Mouse (Mus musculus): ENCODE measurements around the gene 4933402D24Rik. TPM values are rescaled to one million over a fixed set of nuclear protein-coding genes. Genes with fewer than 3 reads are reported as not detected.

The 4933402D24Rik gene
- polyA plus RNA-seq, 1 experiment from 2014 or later: not detected

DNA sequence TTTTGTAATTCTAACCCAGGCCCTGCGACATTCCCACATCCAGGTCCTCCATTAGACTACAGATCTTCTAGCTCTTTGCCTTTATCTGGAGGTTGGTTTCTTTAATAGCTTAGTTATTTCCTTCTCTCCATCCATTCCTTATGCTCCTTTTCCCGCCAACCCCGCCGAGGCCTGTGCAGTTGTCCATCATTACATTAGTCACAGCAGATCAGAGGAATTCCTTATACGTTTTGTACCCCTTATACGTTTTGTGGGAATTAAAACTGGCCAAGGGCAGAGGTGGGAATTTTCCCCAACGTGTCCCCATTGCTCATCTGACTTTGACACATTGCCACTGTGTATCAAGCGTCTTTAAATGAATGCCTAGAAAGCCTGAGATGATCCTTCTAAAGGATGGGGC lies 39.3 kb downstream of the 4933402D24Rik start:
- Histone ChIP-seq H3K4me2 (replicated peaks; ENCODE audit: low read depth, low read length) (peak overlapping the region; percentile 65), H3K4me3 (ENCODE audit: low read depth, low read length) (peak overlapping the region; percentile 61), H3K27ac (ENCODE audit: low read length) (no peak overlapping the region), H3K4me1 (ENCODE audit: insufficient read depth, low read depth, low read length) (peaks cover 3% of the 10 kb centered on the region; the same call in 1 of the 2 replicates), H3K27me3 (replicated peaks; ENCODE audit: insufficient read depth, low read length) (no peaks in the 10 kb centered on the region), H3K36me3 (ENCODE audit: insufficient read depth, low read length) (no peaks in the 10 kb centered on the region), H3K9me3 (ENCODE audit: low read length) (no peaks in the 10 kb centered on the region), H3K9ac (replicated peaks; ENCODE audit: low read depth) (no peak overlapping the region)
- ATAC-seq: no peak
- TF ChIP-seq EP300 (IDR thresholded peaks at IDR 0.05): no peak
- no peak for TF ChIP-seq CTCF (IDR thresholded peaks at IDR 0.05)
- WGBS: 48% methylated on average over 8 of the region's 8 CpGs
- no peak for DNase-seq (ENCODE audit: low spot score)

- 77% methylated on average over 7 of the region's 7 CpGs for WGBS
- Histone ChIP-seq H3K27me3 (replicated peaks; ENCODE audit: insufficient read depth, low read length) (no peaks in the 10 kb centered on the region), H3K36me3 (ENCODE audit: insufficient read depth, low read length) (no peaks in the 10 kb centered on the region), H3K9me3 (ENCODE audit: low read length) (no peaks in the 10 kb centered on the region), H3K4me2 (replicated peaks; ENCODE audit: low read depth, low read length) (no peak overlapping the region), H3K4me1 (ENCODE audit: insufficient read depth, low read depth, low read length) (no peaks in the 10 kb centered on the region), H3K9ac (replicated peaks; ENCODE audit: low read depth) (no peak overlapping the region), H3K27ac (ENCODE audit: low read length) (no peak overlapping the region), H3K4me3 (ENCODE audit: low read depth, low read length) (no peak overlapping the region)
- ATAC-seq: no peak
- DNase-seq (ENCODE audit: low spot score): no peak
- TF ChIP-seq EP300 (IDR thresholded peaks at IDR 0.05) (no peak), CTCF (IDR thresholded peaks at IDR 0.05) (no peak)
Observed at GRCm38 (mm10) chr1:63720161-63720560, 48.9 kb downstream of the 4933402D24Rik start.

- no peak overlapping the region for H3K9ac ChIP-seq (replicated peaks; ENCODE audit: low read depth)
- no peak overlapping the region for H3K4me2 ChIP-seq (replicated peaks; ENCODE audit: low read depth, low read length)
- H3K4me3 ChIP-seq (ENCODE audit: low read depth, low read length): no peak overlapping the region
- DNase-seq (ENCODE audit: low spot score) (no peak), ATAC-seq (no peak)
- H3K27ac ChIP-seq (ENCODE audit: low read length): no peak overlapping the region
- no peaks in the 10 kb centered on the region for H3K4me1 ChIP-seq (ENCODE audit: insufficient read depth, low read depth, low read length)
- no peaks in the 10 kb centered on the region for H3K36me3 ChIP-seq (ENCODE audit: insufficient read depth, low read length)
- H3K27me3 ChIP-seq (replicated peaks; ENCODE audit: insufficient read depth, low read length): no peaks in the 10 kb centered on the region
- WGBS: 67% methylated on average over 3 of the region's 3 CpGs
- no peaks in the 10 kb centered on the region for H3K9me3 ChIP-seq (ENCODE audit: low read length)
- TF ChIP-seq CTCF (IDR thresholded peaks at IDR 0.05): no peak
- TF ChIP-seq EP300 (IDR thresholded peaks at IDR 0.05): no peak
Observed at GRCm38 (mm10) chr1:63708876-63709275, 60.2 kb downstream of the 4933402D24Rik start.

DNA sequence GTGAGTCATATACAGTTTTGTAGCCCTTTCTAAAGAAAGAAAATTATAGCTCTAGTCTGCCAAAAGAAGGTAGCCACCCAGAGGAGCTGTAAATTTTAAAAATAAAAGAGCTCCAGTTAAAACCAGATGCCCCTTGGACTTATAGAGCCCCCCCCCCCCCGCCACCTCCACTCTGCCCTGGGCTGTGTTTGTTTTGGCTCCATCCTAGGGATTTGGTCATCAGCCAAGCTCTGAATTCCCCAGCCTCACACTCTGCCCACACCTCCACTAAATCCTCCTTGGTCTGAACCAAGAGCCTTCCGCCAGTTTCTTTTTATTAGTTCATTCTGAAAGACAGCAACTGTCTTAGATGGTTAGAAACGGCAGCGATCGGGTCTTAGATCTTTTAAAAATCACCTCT lies 63.3 kb downstream of the 4933402D24Rik start:
- WGBS: 39% methylated on average over 5 of the region's 5 CpGs
- ATAC-seq: no peak
- DNase-seq (ENCODE audit: low spot score): peak; percentile 11

More for the DNA sequence above, 63.3 kb downstream of the 4933402D24Rik start:
- no peak overlapping the region for H3K4me3 ChIP-seq (ENCODE audit: low read depth, low read length)
- H3K9me3 ChIP-seq (ENCODE audit: low read length): no peaks in the 10 kb centered on the region
- H3K9ac ChIP-seq (replicated peaks; ENCODE audit: low read depth): no peak overlapping the region
- H3K27ac ChIP-seq (ENCODE audit: low read length): no peak overlapping the region
- no peak overlapping the region for H3K4me2 ChIP-seq (replicated peaks; ENCODE audit: low read depth, low read length)
- TF ChIP-seq CTCF (IDR thresholded peaks at IDR 0.05): no peak
- no peak for TF ChIP-seq EP300 (IDR thresholded peaks at IDR 0.05)
- no peaks in the 10 kb centered on the region for H3K36me3 ChIP-seq (ENCODE audit: insufficient read depth, low read length)
- H3K27me3 ChIP-seq (replicated peaks; ENCODE audit: insufficient read depth, low read length): no peaks in the 10 kb centered on the region
- no peaks in the 10 kb centered on the region for H3K4me1 ChIP-seq (ENCODE audit: insufficient read depth, low read depth, low read length)

Other genes with a start within 250 kb of the 4933402D24Rik start
- not detected in 2 replicates for gene Gm39653, start 153.3 kb downstream of the 4933402D24Rik start, polyA plus RNA-seq (2015; fragmentation: Nextera tagmentation; extraction: Ambion mirVana)
- gene Dytn, start 82.3 kb downstream of the 4933402D24Rik start, polyA plus RNA-seq (2015; fragmentation: Nextera tagmentation; extraction: Ambion mirVana): not detected in 2 replicates
- gene Mdh1b, start 38.9 kb downstream of the 4933402D24Rik start, polyA plus RNA-seq (2015; fragmentation: Nextera tagmentation; extraction: Ambion mirVana): 1.7 and 3.2 TPM in 2 replicates
- 15.0 and 19.1 TPM in 2 replicates for gene Fastkd2, start 38.7 kb downstream of the 4933402D24Rik start, polyA plus RNA-seq (2015; fragmentation: Nextera tagmentation; extraction: Ambion mirVana)

All from lung, postnatal 0 days (tissue).